Mouse (Mus musculus) heart, adult 2 months (tissue): ENCODE results near the gene Rab14. TPM values are rescaled to one million over a fixed set of nuclear protein-coding genes. Genes with fewer than 3 reads are reported as not detected.

Source experiments
- DNase-seq, 2 experiments: peaks; one replicate each; pipeline ENCODE4 v3.0.0; 2021
- H3K27ac ChIP-seq: fragments of 200-600 bp; 2 replicates; pipeline ENCODE4 v1.8.1; 2022
- H3K27me3 ChIP-seq: fragments of 200-500 bp; 2 replicates; pipeline ENCODE4 v1.6.1; 2012; ENCODE audit warnings: mild to moderate bottlenecking, low read length, inconsistent platforms, mixed read lengths; ENCODE audit not compliant: control insufficient read depth, insufficient read depth
- H3K36me3 ChIP-seq: fragments of 200-500 bp; 2 replicates; pipeline ENCODE4 v1.6.1; 2012; ENCODE audit warnings: low read length, inconsistent platforms; ENCODE audit not compliant: control insufficient read depth, insufficient read depth
- H3K4me1 ChIP-seq: fragments of 200-500 bp; 2 replicates; pipeline ENCODE4 v1.6.1; 2011; ENCODE audit warnings: low read length; ENCODE audit not compliant: control insufficient read depth, insufficient read depth
- H3K4me3 ChIP-seq: fragments of 200-600 bp; 2 replicates; pipeline ENCODE4 v1.8.1; 2022
- H3K79me2 ChIP-seq: fragments of 200-500 bp; replicated peaks from 2 replicates; pipeline ENCODE4 v1.6.1; 2012; ENCODE audit warnings: mild to moderate bottlenecking, inconsistent platforms, low read length, moderate library complexity, mixed read lengths; ENCODE audit not compliant: control insufficient read depth, insufficient read depth
- H3K9ac ChIP-seq: fragments of 200-500 bp; 2 replicates; pipeline ENCODE4 v1.6.1; 2012; ENCODE audit warnings: low read depth, mild to moderate bottlenecking, control low read depth, inconsistent platforms, low read length, mixed read lengths
- CTCF ChIP-seq: fragments of 200-600 bp; IDR thresholded peaks from 2 replicates; pipeline ENCODE4 v1.8.1; 2022; ENCODE audit warnings: antibody characterized with exemption, mild to moderate bottlenecking, moderate library complexity
- EP300 ChIP-seq: fragments of 200-500 bp; IDR thresholded peaks from 2 replicates; pipeline ENCODE4 v1.6.1; 2011; ENCODE audit warnings: low read depth, low read length, control low read depth; ENCODE audit not compliant: insufficient read depth
- POLR2A ChIP-seq: fragments of 200-500 bp; IDR thresholded peaks from 2 replicates; pipeline ENCODE4 v1.6.1; 2011; ENCODE audit warnings: mild to moderate bottlenecking, low read depth, low read length, control low read depth; ENCODE audit not compliant: insufficient read depth
- WGBS: fragments of 180-500 bp; shearing (Covaris S2); methylation state at CpG from one replicate; pipeline ENCODE4 v1.1.7; 2018; 5-methylcytosine and 5-hydroxymethylcytosine counted together
- intact Hi-C: fragments of 180-260 bp; cut with DNase I; formaldehyde crosslinking; loops from one replicate; pipeline ENCODE4 v1.15.1; 2025
- polyA plus RNA-seq: library from polyadenylated mRNA; depleted of rRNA; stranded (reverse); fragments of >200 nt; gene quantifications from 2 replicates; pipeline ENCODE4 v1.2.3, GENCODE M21; 2012
- total RNA-seq, 2 experiments: library from RNA; stranded (reverse); gene quantifications; 2 replicates each; pipeline ENCODE4 v1.2.3; 2021

The Rab14 gene
- total and polyA plus RNA-seq, 3 experiments: 61.4 to 135 (median 129) TPM

- H3K27ac ChIP-seq: no peak overlapping the region
- no peak for DNase-seq
- H3K79me2 ChIP-seq: no peaks in the 10 kb centered on the region
- peaks cover 9% of the 10 kb centered on the region for H3K36me3 ChIP-seq
- no peaks in the 10 kb centered on the region for H3K27me3 ChIP-seq
- no peak overlapping the region for H3K4me3 ChIP-seq
- WGBS: 85% methylated on average over 5 of the region's 5 CpGs
- TF ChIP-seq EP300: no peak
- TF ChIP-seq POLR2A: no peak
- TF ChIP-seq CTCF: no peak
- H3K4me1 ChIP-seq: peaks cover 2% of the 10 kb centered on the region
- intact Hi-C loops: no loop called here
- no peak overlapping the region for H3K9ac ChIP-seq
Observed at GRCm38 (mm10) chr2:35166816-35167215, 34.1 kb downstream of the Rab14 start.

GRCm38 (mm10) chr2:35165416-35165815 is 35.5 kb downstream of the Rab14 start:
- no peak for TF ChIP-seq POLR2A
- no peak for TF ChIP-seq CTCF
- no peak for TF ChIP-seq EP300
- H3K4me1 ChIP-seq: peaks cover 4% of the 10 kb centered on the region
- intact Hi-C loops: no loop called here

GRCm38 (mm10) chr2:35163396-35163795 is 37.5 kb downstream of the Rab14 start:
- no peak overlapping the region for H3K4me3 ChIP-seq
- WGBS: 92% methylated on average over 5 of the region's 5 CpGs
- H3K27me3 ChIP-seq: no peaks in the 10 kb centered on the region
- no peak for DNase-seq
- TF ChIP-seq CTCF (no peak), EP300 (no peak), POLR2A (no peak)
- intact Hi-C loops: no loop called here
- peaks cover 4% of the 10 kb centered on the region for H3K4me1 ChIP-seq
- H3K27ac ChIP-seq: no peak overlapping the region; the same call in 1 of the 2 replicates
- H3K9ac ChIP-seq: no peak overlapping the region
- H3K79me2 ChIP-seq: no peaks in the 10 kb centered on the region
- H3K36me3 ChIP-seq: peaks cover 10% of the 10 kb centered on the region

More at GRCm38 (mm10) chr2:35165416-35165815, 35.5 kb downstream of the Rab14 start:
- Histone ChIP-seq H3K79me2 (no peaks in the 10 kb centered on the region), H3K36me3 (peaks cover 10% of the 10 kb centered on the region), H3K27ac (no peak overlapping the region), H3K4me3 (no peak overlapping the region), H3K9ac (no peak overlapping the region), H3K27me3 (no peaks in the 10 kb centered on the region)
- no peak for DNase-seq
- 92% methylated on average over 13 of the region's 13 CpGs for WGBS

- intact Hi-C loops: no loop called here
- Histone ChIP-seq H3K4me1 (peaks cover 4% of the 10 kb centered on the region), H3K9ac (no peak overlapping the region), H3K27me3 (no peaks in the 10 kb centered on the region), H3K4me3 (no peak overlapping the region), H3K79me2 (no peaks in the 10 kb centered on the region), H3K27ac (peak overlapping the region; percentile 44), H3K36me3 (peaks cover 10% of the 10 kb centered on the region)
- peak in 1 of 2 experiments; percentile 35 for DNase-seq
- WGBS: 20% methylated on average over 4 of the region's 4 CpGs
- TF ChIP-seq EP300 (no peak), CTCF (no peak), POLR2A (no peak)
Observed at GRCm38 (mm10) chr2:35161846-35162488, 39.0 kb downstream of the Rab14 start.

- Histone ChIP-seq H3K4me1 (peaks cover 4% of the 10 kb centered on the region), H3K79me2 (no peaks in the 10 kb centered on the region), H3K27me3 (no peaks in the 10 kb centered on the region), H3K36me3 (peaks cover 10% of the 10 kb centered on the region), H3K9ac (no peak overlapping the region), H3K27ac (no peak overlapping the region), H3K4me3 (no peak overlapping the region)
- 63% methylated on average over 5 of the region's 5 CpGs for WGBS
- no peak for DNase-seq
- TF ChIP-seq POLR2A: no peak
- TF ChIP-seq CTCF: no peak
- no peak for TF ChIP-seq EP300
- intact Hi-C loops: no loop called here
Observed at GRCm38 (mm10) chr2:35160206-35160605, 40.7 kb downstream of the Rab14 start.

- Histone ChIP-seq H3K4me1 (peaks cover 4% of the 10 kb centered on the region), H3K79me2 (no peaks in the 10 kb centered on the region), H3K27me3 (no peaks in the 10 kb centered on the region), H3K4me3 (no peak overlapping the region), H3K9ac (no peak overlapping the region), H3K27ac (no peak overlapping the region), H3K36me3 (peaks cover 10% of the 10 kb centered on the region)
- 76% methylated on average over 3 of the region's 3 CpGs for WGBS
- DNase-seq: no peak
- intact Hi-C loops: no loop called here
- TF ChIP-seq POLR2A (no peak), EP300 (no peak), CTCF (no peak)
Observed at GRCm38 (mm10) chr2:35158358-35158757, 42.6 kb downstream of the Rab14 start.
